Mouse (Mus musculus) hindbrain, embryonic 12.5 days (tissue): ENCODE measurements at regions not wholly inside any gene's neighbourhood (a gene's known extent, or its start where the extent isn't known, plus 50 kb on each side); places are given as distances from the start of the nearest gene placed in this dataset.

Experiments
- ATAC-seq: fragments of 200-750 bp; cut with Nextera tagmentation; 2 replicates; pipeline ENCODE4 v1.8.0; 2017; ENCODE audit warnings: moderate TSS enrichment; ENCODE audit not compliant: low FRiP score
- H3K27ac ChIP-seq: fragments of 300-500 bp; sonication (generic); 2 replicates; pipeline ENCODE4 v1.5.1; 2016; ENCODE audit warnings: mild to moderate bottlenecking
- H3K27me3 ChIP-seq: fragments of 300-500 bp; sonication (generic); 2 replicates; pipeline ENCODE4 v1.6.1; 2016; ENCODE audit warnings: mild to moderate bottlenecking
- H3K36me3 ChIP-seq: fragments of 300-500 bp; sonication (generic); 2 replicates; pipeline ENCODE4 v1.6.1; 2016; ENCODE audit warnings: mild to moderate bottlenecking
- H3K4me1 ChIP-seq: fragments of 300-500 bp; sonication (generic); 2 replicates; pipeline ENCODE4 v1.6.1; 2016
- H3K4me2 ChIP-seq: fragments of 300-500 bp; sonication (generic); replicated peaks from 2 replicates; pipeline ENCODE4 v1.6.1; 2016; ENCODE audit warnings: mild to moderate bottlenecking
- H3K4me3 ChIP-seq: fragments of 300-500 bp; sonication (generic); 2 replicates; pipeline ENCODE4 v1.5.1; 2016; ENCODE audit warnings: mild to moderate bottlenecking
- H3K9ac ChIP-seq: fragments of 300-500 bp; sonication (generic); 2 replicates; pipeline ENCODE4 v1.6.1; 2016; ENCODE audit warnings: mild to moderate bottlenecking, moderate library complexity
- H3K9me3 ChIP-seq: fragments of 300-500 bp; sonication (generic); replicated peaks from 2 replicates; pipeline ENCODE4 v1.6.1; 2016; ENCODE audit warnings: mild to moderate bottlenecking
- WGBS: fragments of 180-500 bp; shearing (Covaris S2); methylation state at CpG from one replicate; pipeline ENCODE4 v1.1.7; 2016; 5-methylcytosine and 5-hydroxymethylcytosine counted together

- Histone ChIP-seq H3K4me2 (peak overlapping the region; percentile 34), H3K9me3 (no peaks in the 10 kb centered on the region), H3K4me1 (peaks cover 26% of the 10 kb centered on the region), H3K27me3 (no peaks in the 10 kb centered on the region), H3K4me3 (no peak overlapping the region), H3K36me3 (no peaks in the 10 kb centered on the region), H3K27ac (no peak overlapping the region), H3K9ac (no peak overlapping the region)
- 5% methylated on average over 21 of the region's 21 CpGs for WGBS
- ATAC-seq, result peak; percentile 70
Observed at GRCm38 (mm10) chr4:55208386-55209345, 141.2 kb upstream of the Rad23b start.

- H3K9me3 ChIP-seq, result no peaks in the 10 kb centered on the region
- no peak overlapping the region for H3K4me2 ChIP-seq
- no peak overlapping the region for H3K27ac ChIP-seq
- peaks cover 8% of the 10 kb centered on the region for H3K4me1 ChIP-seq
- no peak overlapping the region for H3K9ac ChIP-seq
- no peak for ATAC-seq
- no peak overlapping the region for H3K4me3 ChIP-seq
- no peaks in the 10 kb centered on the region for H3K36me3 ChIP-seq
- WGBS, result 61% methylated on average over 9 of the region's 9 CpGs
- H3K27me3 ChIP-seq, result no peaks in the 10 kb centered on the region
Observed at GRCm38 (mm10) chr4:55215425-55216174, 134.2 kb upstream of the Rad23b start.

GRCm38 (mm10) chr4:55216175-55216545 lies 133.7 kb upstream of the Rad23b start:
- H3K27me3 ChIP-seq, result no peaks in the 10 kb centered on the region
- H3K4me1 ChIP-seq, result peaks cover 8% of the 10 kb centered on the region
- no peaks in the 10 kb centered on the region for H3K9me3 ChIP-seq
- no peak overlapping the region for H3K4me2 ChIP-seq
- no peak overlapping the region for H3K4me3 ChIP-seq
- H3K36me3 ChIP-seq, result no peaks in the 10 kb centered on the region
- no peak overlapping the region for H3K27ac ChIP-seq
- 62% methylated on average over 6 of the region's 6 CpGs for whole genome bisulfite sequencing
- no peak overlapping the region for H3K9ac ChIP-seq
- ATAC-seq, result no peak

- H3K9ac ChIP-seq, result no peak overlapping the region
- no peak overlapping the region for H3K27ac ChIP-seq
- no peak for ATAC-seq
- H3K9me3 ChIP-seq, result no peaks in the 10 kb centered on the region
- no peaks in the 10 kb centered on the region for H3K4me1 ChIP-seq
- no peaks in the 10 kb centered on the region for H3K27me3 ChIP-seq
- no peaks in the 10 kb centered on the region for H3K36me3 ChIP-seq
- no peak overlapping the region for H3K4me2 ChIP-seq
- WGBS, result 90% methylated on average over 5 of the region's 5 CpGs
- H3K4me3 ChIP-seq, result no peak overlapping the region
Observed at GRCm38 (mm10) chr4:55225766-55226165, 124.1 kb upstream of the Rad23b start.

- H3K4me1 ChIP-seq, result no peaks in the 10 kb centered on the region
- no peak for ATAC-seq
- 67% methylated on average over 3 of the region's 3 CpGs for WGBS
- no peaks in the 10 kb centered on the region for H3K36me3 ChIP-seq
- H3K9me3 ChIP-seq, result no peaks in the 10 kb centered on the region
- no peak overlapping the region for H3K4me2 ChIP-seq
- no peak overlapping the region for H3K27ac ChIP-seq
- no peaks in the 10 kb centered on the region for H3K27me3 ChIP-seq
- H3K4me3 ChIP-seq, result no peak overlapping the region
- no peak overlapping the region for H3K9ac ChIP-seq
Observed at GRCm38 (mm10) chr4:55227394-55227793, 122.4 kb upstream of the Rad23b start.

GRCm38 (mm10) chr4:55231522-55231921 lies 118.3 kb upstream of the Rad23b start:
- 33% methylated on average over 4 of the region's 4 CpGs for WGBS

GRCm38 (mm10) chr4:55237856-55238255 lies 112.0 kb upstream of the Rad23b start:
- Histone ChIP-seq H3K9me3 (no peaks in the 10 kb centered on the region), H3K4me2 (no peak overlapping the region), H3K27ac (no peak overlapping the region), H3K4me1 (no peaks in the 10 kb centered on the region), H3K36me3 (no peaks in the 10 kb centered on the region), H3K4me3 (no peak overlapping the region), H3K27me3 (peaks cover 2% of the 10 kb centered on the region; the same call in 1 of the 2 replicates), H3K9ac (no peak overlapping the region)
- WGBS, result 52% methylated on average over 6 of the region's 6 CpGs
- no peak for ATAC-seq

More at GRCm38 (mm10) chr4:55231522-55231921, 118.3 kb upstream of the Rad23b start:
- Histone ChIP-seq H3K27ac (no peak overlapping the region), H3K4me2 (no peak overlapping the region), H3K4me3 (no peak overlapping the region), H3K9me3 (no peaks in the 10 kb centered on the region), H3K36me3 (no peaks in the 10 kb centered on the region), H3K27me3 (no peaks in the 10 kb centered on the region), H3K9ac (no peak overlapping the region), H3K4me1 (no peaks in the 10 kb centered on the region)
- ATAC-seq, result no peak

GRCm38 (mm10) chr4:55240450-55240849 lies 109.4 kb upstream of the Rad23b start:
- H3K4me3 ChIP-seq, result no peak overlapping the region
- under 1% methylated on average over 7 of the region's 7 CpGs for WGBS
- H3K27ac ChIP-seq, result no peak overlapping the region
- no peak overlapping the region for H3K4me2 ChIP-seq
- peak; percentile 62; the same call in 1 of the 2 replicates for ATAC-seq
- no peaks in the 10 kb centered on the region for H3K9me3 ChIP-seq
- H3K9ac ChIP-seq, result no peak overlapping the region
- no peaks in the 10 kb centered on the region for H3K36me3 ChIP-seq
- peaks cover 2% of the 10 kb centered on the region; the same call in 1 of the 2 replicates for H3K27me3 ChIP-seq
- H3K4me1 ChIP-seq, result peaks cover 11% of the 10 kb centered on the region

- no peak for ATAC-seq
- Histone ChIP-seq H3K9me3 (no peaks in the 10 kb centered on the region), H3K4me3 (no peak overlapping the region), H3K27ac (no peak overlapping the region), H3K9ac (no peak overlapping the region), H3K36me3 (no peaks in the 10 kb centered on the region), H3K27me3 (peaks cover 2% of the 10 kb centered on the region; the same call in 1 of the 2 replicates), H3K4me2 (no peak overlapping the region), H3K4me1 (peaks cover 11% of the 10 kb centered on the region)
- WGBS, result 90% methylated on average over 4 of the region's 4 CpGs
Observed at GRCm38 (mm10) chr4:55242331-55242730, 107.5 kb upstream of the Rad23b start.

- peaks cover 5% of the 10 kb centered on the region; the same call in 1 of the 2 replicates for H3K27me3 ChIP-seq
- 0 out of 2 replicates have a peak overlapping the region, but pooled peaks have one; percentile 13 for H3K9ac ChIP-seq
- no peaks in the 10 kb centered on the region for H3K36me3 ChIP-seq
- 34% methylated on average over 14 of the region's 14 CpGs for WGBS
- peaks cover 13% of the 10 kb centered on the region for H3K4me1 ChIP-seq
- no peak overlapping the region for H3K4me3 ChIP-seq
- H3K27ac ChIP-seq, result peak overlapping the region; percentile 52; the same call in 1 of the 2 replicates
- no peak overlapping the region for H3K4me2 ChIP-seq
- ATAC-seq, result peak; percentile 78
- H3K9me3 ChIP-seq, result no peaks in the 10 kb centered on the region
Observed at GRCm38 (mm10) chr4:55243091-55244058, 106.5 kb upstream of the Rad23b start.

- H3K9me3 ChIP-seq, result no peaks in the 10 kb centered on the region
- H3K4me3 ChIP-seq, result no peak overlapping the region
- no peaks in the 10 kb centered on the region for H3K36me3 ChIP-seq
- ATAC-seq, result no peak
- H3K4me1 ChIP-seq, result peaks cover 14% of the 10 kb centered on the region
- peaks cover 3% of the 10 kb centered on the region; the same call in 1 of the 2 replicates for H3K27me3 ChIP-seq
- 68% methylated on average over 10 of the region's 10 CpGs for WGBS
- no peak overlapping the region for H3K4me2 ChIP-seq
- H3K27ac ChIP-seq, result no peak overlapping the region
- no peak overlapping the region for H3K9ac ChIP-seq
Observed at GRCm38 (mm10) chr4:55245789-55246188, 104.1 kb upstream of the Rad23b start.
